Mouse (Mus musculus) A20 (cell line): ENCODE measurements around the gene Itgad.

Experiments
- DNase-seq: peaks from one replicate; pipeline ENCODE4 v3.0.0-alpha.2; 2011; ENCODE audit warnings: low read depth, low spot score

Gene Itgad

GRCm38 (mm10) chr7:128243921-128244320 lies 89.7 kb downstream of the Itgad start:
- no peak for DNase-seq

DNA sequence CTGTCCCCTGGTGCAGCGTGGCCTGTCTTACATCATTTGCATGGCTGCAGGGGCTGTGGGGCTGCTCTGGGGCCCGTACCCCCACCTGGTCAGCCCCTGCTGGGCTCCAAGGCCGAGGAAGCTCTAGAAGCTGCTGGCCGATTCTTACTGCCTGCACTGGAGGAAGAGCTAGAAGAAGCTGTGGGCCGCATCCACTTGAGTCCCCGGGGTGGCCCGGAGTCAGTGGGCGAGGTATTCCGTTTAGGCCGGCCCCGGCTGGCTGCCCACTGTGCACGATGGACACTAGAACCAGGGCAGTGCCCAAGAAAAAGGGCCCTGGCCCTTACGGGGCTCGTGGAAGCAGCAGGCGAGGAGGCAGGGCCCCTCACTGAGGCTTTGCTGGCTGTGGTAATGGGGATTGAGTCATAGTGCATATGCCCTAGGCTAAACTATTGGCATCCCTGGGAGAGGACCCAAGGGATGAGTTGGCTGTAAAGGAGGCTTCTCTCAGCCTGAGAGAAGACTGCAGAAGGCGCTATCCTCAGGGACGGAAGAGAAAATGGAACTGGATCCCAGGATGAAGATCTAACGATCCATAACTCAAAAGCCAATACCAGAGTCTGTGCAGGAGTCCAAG lies 90.3 kb downstream of the Itgad start:
- DNase-seq = no peak

DNA sequence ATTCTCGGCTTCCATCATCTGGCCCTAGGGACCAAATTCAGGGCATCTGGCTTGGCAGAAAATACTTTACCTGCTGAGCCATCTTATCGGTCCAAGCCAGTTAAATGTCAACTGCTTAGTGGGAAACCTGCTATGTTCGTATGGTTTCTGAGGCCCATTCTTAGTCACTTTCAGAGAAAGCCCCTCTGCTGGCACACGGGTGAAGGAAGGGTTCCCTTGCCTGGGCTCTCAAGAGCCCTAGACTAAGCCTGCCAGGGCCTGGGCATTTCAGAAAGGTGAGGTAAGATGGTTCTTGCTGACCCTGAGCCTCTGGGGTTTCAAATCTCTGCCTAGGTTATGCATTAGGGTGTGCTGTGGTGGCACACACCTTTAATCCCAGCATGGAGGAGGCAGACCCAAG lies 91.4 kb downstream of the Itgad start:
- no peak for DNase-seq

GRCm38 (mm10) chr7:128246496-128247391 lies 92.6 kb downstream of the Itgad start, which contains the start of gene Tgfb1i1:
Gene Tgfb1i1, plus strand, starts transcription at chr7:128246812.
- DNase-seq = no peak

DNA sequence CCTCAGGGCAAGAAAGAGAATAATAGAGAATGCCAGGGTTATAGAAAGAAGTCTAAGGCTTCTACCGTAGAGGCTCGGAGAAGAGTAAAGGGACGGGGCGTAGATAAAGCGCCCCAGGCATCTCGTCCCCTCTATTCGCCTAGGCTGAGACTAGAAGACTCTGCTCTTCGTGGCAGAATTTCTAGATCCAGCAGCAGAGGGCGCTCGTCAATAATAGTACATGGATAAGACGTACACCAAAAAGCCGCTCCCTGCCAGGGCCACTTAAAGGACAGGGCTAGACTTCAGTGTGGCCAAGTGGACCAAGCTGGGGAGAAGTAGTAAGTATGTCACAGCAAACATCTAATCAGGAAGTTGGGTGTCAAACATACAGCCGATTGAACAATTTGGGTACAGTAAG lies 93.3 kb downstream of the Itgad start:
- DNase-seq = peak; percentile 74

DNA sequence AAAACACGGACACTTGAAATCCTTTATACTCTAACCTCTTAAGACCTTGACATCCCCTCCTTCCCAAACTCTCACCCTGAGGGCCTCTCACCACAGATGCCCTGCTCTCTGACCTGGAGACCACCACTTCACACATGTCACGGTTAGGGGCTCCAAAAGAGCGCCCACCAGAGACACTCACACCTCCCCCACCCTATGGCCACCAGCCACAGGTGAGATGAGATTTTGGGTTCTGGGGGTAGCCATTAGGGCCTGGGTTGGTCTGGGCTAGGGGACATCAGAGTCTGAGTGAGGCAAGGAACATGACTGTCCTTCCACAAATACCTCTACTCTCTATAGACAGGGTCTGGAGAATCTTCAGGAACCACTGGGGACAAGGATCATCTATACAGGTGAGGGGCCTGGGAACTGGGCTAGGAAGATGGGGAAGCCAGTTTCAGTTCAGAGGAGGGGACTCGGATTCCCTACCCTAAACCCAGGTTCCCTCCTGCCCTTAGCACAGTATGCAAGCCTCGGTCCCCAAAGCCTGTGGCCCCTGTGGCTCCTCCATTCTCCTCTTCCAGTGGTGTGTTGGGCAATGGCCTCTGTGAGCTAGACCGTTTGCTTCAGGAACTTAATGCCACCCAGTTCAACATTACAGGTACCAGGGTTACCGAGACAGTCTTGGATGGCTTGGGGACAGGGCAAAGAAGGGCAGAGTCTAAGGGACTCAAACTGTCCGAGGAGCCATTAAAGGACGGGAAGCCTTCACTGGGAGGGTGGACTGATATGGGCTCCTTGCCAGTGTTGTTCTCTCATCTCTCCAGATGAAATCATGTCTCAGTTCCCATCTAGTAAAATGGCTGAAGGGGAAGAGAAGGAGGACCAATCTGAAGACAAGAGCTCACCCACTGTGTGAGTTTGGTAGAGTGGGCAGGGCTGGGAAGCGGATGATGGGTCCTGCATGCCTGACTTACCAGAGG lies 94.2 kb downstream of the Itgad start:
- DNase-seq = no peak

- DNase-seq = no peak
Observed at GRCm38 (mm10) chr7:128249998-128250397, 95.8 kb downstream of the Itgad start.

GRCm38 (mm10) chr7:128251946-128252345 lies 97.8 kb downstream of the Itgad start:
- DNase-seq = no peak

- DNase-seq = no peak
Observed at GRCm38 (mm10) chr7:128252609-128253008, 98.4 kb downstream of the Itgad start.

DNA sequence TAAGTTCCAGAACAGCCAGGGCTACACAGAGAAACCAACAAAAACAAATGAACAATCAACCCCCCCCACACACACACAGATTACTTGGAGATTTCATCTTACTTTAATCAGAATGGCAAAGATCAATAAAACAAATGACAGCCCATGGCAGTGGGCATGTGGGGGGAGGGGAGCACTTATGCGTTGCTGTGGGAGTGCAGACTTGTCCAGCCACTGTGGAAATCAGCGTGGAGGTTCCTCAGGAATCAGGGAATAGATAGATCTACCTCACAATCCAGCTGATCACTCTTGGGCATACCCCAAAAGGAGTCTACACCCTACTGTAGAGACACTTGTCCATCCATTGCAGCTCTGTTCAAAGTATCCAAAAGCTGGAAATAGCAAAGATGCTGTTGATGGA lies 100.8 kb downstream of the Itgad start:
- DNase-seq = no peak

DNA sequence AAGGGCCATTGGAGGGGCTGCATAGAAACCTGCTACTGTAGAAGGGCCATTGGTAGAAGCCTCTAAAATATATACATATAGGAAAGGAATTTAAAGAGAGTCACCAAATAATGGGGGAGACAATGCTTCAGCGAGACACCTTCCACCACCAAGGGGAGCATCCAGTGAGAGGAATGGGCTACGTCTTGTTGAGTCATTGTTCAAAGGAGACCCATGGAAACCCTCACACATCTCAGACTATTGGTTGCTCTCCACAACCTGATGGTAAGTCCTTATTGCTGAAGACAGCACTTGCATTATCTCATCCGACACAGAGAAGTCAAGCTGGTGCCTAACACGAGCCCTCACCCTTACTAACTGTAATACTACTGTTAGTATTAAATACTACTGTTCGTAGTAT lies 101.6 kb downstream of the Itgad start:
- no peak for DNase-seq

DNA sequence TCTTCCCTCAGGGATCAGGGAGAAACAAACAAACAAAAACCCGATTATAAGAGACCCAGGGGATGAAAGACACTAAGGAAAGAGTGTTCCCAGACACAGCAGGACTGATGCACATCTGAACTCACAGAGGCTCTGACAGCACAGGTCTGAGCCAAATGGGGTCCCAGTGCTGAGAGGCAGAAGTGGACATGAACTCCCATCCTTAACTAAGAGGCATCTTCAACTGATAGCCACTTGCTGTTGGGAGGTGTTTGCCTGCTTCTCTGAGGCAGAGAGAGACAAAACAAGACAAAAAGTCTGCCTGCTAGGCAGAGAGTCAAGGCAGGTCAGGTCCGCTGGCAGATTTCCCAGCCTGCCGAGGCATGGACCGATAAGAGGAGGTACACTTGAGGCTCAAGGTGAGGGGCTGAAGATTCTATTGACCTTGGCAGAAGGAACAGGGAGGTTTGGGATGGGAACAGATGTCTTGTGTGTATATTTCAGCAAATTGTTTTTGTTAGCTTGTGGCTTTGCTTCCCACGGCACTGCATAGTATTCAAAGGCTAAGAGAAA lies 102.7 kb downstream of the Itgad start:
- DNase-seq = no peak

DNA sequence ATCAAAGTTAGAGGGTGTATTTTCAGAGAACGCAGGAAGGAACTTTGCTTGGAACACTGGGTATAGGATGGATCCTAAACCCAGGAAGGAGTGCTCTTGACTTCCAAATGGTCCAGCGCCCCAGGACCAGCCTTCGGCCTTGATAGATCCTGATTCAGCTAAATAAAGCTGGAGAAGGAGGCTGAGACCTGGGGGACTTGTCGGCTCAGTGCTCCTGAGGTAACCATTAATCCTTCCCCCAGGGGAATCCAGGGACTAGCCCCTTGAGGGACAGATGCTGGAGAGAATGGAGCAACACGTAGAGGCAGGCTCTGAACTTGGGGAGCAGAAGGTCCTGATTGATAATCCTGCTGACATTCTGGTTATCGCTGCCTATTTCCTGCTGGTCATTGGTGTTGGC lies 111.2 kb downstream of the Itgad start, which contains the start of gene Slc5a2:
Gene Slc5a2 (plus strand): TSS at position 247 of the 400 bp plus-strand sequence.
- DNase-seq = no peak

- DNase-seq = no peak
Observed at GRCm38 (mm10) chr7:128266056-128266455, 111.9 kb downstream of the Itgad start.

DNA sequence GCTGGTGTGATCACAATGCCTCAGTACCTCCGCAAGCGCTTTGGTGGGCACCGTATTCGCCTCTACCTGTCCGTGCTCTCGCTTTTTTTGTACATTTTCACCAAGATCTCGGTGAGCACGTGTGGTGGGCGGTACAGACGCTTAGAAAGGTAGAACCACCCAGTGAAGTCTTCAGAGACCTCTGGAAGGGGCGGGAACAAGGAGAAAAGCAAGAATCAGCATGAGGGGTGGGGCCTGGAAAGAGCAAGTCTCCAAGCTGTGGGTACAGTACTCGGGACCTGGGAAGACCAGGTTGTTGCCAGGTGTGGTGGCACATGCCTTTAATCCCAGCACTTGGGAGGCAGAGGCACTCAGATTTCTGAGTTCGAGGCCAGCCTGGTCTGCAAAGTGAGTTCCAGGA lies 113.2 kb downstream of the Itgad start:
- DNase-seq = no peak

- DNase-seq = no peak
Observed at GRCm38 (mm10) chr7:128267813-128268212, 113.6 kb downstream of the Itgad start.

GRCm38 (mm10) chr7:128270431-128270850 lies 116.3 kb downstream of the Itgad start:
- no peak for DNase-seq

DNA sequence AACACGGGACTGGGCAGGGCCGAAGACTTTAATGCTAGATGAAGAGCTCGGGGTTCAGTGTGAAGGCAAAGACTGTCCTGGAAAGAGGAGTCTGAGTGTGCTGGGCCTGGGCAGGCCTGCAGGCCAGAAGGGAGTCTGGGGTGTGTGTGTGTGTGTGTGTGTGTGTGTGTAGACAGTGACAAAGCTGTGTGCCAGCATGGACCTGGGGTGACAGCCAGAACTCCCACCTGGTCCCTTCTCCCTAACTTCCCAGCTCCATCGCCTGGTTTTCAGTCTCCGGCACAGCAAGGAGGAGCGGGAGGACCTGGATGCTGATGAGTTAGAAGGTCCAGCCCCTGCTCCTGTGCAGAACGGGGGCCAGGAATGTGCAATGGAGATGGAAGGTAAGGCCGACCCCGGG lies 117.3 kb downstream of the Itgad start:
- DNase-seq = no peak
